Mouse (Mus musculus): ENCODE measurements around the gene Nin. TPM values are rescaled to one million over a fixed set of nuclear protein-coding genes. Genes with fewer than 3 reads are reported as not detected.

Gene Nin
- polyA plus RNA-seq, 1 experiment = 29.6 TPM

- no peak for TF ChIP-seq POLR2A (IDR thresholded peaks at IDR 0.05; ENCODE audit: borderline replicate concordance, low read depth, low read length)
- no peak for TF ChIP-seq CTCF (IDR thresholded peaks at IDR 0.05; ENCODE audit: low read depth, low read length)
- Histone ChIP-seq H3K4me3 (ENCODE audit: insufficient read depth, low read length) (no peak overlapping the region), H3K4me1 (ENCODE audit: control insufficient read depth, insufficient read depth, low read length) (0 out of 2 replicates have a peak, but pooled peaks cover 2% of the 10 kb centered on the region), H3K27ac (ENCODE audit: insufficient read depth, low read depth, low read length) (no peak overlapping the region)
These were observed 13.1 kb upstream of the Nin start for GRCm38 (mm10) chr12:70126626-70127025.

DNA sequence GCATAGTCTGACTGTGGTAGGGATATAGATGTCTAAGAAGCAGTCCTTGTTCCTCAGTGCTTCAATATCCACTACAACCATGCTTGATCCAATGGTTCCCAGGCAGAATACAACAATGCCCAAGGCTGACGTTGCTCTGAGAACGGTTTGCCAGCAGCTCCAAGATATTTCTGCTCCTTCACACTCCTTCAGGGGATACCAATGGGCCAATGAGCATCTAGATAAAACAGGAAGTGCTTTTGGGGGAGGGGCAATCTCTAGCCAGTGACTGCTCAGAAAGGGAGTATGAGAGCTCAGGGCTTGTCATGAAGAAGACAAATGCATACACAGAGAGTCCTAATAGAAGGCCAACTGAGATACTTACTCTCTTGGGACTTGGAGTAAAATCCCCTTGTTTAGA lies 6.0 kb upstream of the Nin start:
- TF ChIP-seq CTCF (IDR thresholded peaks at IDR 0.05; ENCODE audit: low read depth, low read length) (no peak), POLR2A (IDR thresholded peaks at IDR 0.05; ENCODE audit: borderline replicate concordance, low read depth, low read length) (no peak)
- peaks cover 5% of the 10 kb centered on the region for H3K4me1 ChIP-seq (ENCODE audit: control insufficient read depth, insufficient read depth, low read length)
- H3K27ac ChIP-seq (ENCODE audit: insufficient read depth, low read depth, low read length) = no peak overlapping the region
- H3K4me3 ChIP-seq (ENCODE audit: insufficient read depth, low read length) = no peak overlapping the region

DNA sequence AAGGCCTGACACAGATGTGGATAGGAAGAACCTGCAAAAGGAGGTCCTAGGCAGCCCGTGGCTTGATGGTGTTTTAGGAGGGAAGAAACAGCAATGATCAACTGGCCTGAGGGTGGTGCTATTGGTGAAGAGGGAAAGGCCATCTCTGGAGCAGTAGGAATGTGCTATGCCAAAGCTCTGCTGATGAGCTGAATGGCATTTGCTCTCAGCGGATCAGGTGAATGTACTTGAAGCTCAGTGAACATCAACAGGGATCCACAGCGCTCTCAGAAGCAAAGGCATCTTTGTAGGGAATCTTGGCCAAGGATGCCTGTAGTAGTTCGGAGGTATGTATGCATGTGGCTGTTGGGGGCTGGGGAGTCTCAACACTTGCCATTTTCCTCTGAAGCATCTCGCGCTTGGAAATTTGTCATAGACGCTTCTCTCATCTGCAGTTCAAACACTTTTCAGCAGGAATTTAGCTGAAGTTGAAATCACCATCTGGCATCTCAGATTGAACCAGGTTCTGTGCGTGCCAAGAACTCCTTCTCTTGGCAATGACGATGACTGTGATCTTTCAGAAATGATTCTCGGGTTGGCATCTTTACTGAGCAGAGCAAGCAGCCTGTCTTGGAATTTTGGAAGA lies 5.3 kb upstream of the Nin start:
- TF ChIP-seq CTCF (IDR thresholded peaks at IDR 0.05; ENCODE audit: low read depth, low read length) (no peak), POLR2A (IDR thresholded peaks at IDR 0.05; ENCODE audit: borderline replicate concordance, low read depth, low read length) (no peak)
- peaks cover 5% of the 10 kb centered on the region for H3K4me1 ChIP-seq (ENCODE audit: control insufficient read depth, insufficient read depth, low read length)
- H3K27ac ChIP-seq (ENCODE audit: insufficient read depth, low read depth, low read length) = no peak overlapping the region
- H3K4me3 ChIP-seq (ENCODE audit: insufficient read depth, low read length) = no peak overlapping the region

DNA sequence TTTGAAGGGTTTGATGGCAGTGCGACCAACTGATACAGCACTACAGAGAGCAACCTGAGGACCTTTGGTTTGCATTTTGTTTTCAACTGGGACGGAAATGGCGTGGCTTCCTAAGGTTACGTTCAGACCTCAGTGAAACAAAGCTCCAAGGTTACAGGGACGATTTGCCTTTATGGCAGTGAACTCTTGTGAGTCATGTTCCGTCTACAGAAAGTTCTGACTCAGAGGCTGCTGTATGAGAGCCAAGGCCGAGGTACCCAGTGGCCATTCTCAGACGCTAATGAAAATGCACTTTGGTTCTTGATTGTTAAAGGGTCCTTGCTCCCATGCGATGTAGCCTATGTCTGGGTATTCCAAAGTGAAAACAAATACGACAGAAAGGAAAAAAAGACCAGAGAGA lies 3.6 kb upstream of the Nin start:
- TF ChIP-seq POLR2A (IDR thresholded peaks at IDR 0.05; ENCODE audit: borderline replicate concordance, low read depth, low read length) (no peak), CTCF (IDR thresholded peaks at IDR 0.05; ENCODE audit: low read depth, low read length) (no peak)
- Histone ChIP-seq H3K4me1 (ENCODE audit: control insufficient read depth, insufficient read depth, low read length) (peaks cover 7% of the 10 kb centered on the region), H3K27ac (ENCODE audit: insufficient read depth, low read depth, low read length) (no peak overlapping the region)

GRCm38 (mm10) chr12:70112090-70112383 lies 1.5 kb downstream of the Nin start:
- H3K4me1 ChIP-seq (ENCODE audit: control insufficient read depth, insufficient read depth, low read length) = peaks cover 26% of the 10 kb centered on the region
- no peak for TF ChIP-seq CTCF (IDR thresholded peaks at IDR 0.05; ENCODE audit: low read depth, low read length)
- TF ChIP-seq POLR2A (IDR thresholded peaks at IDR 0.05; ENCODE audit: borderline replicate concordance, low read depth, low read length) = no peak
- peak overlapping the region; percentile 81 for H3K4me3 ChIP-seq (ENCODE audit: insufficient read depth, low read length)
- no peak overlapping the region for H3K27ac ChIP-seq (ENCODE audit: insufficient read depth, low read depth, low read length)

More for the DNA sequence above, 3.6 kb upstream of the Nin start:
- H3K4me3 ChIP-seq (ENCODE audit: insufficient read depth, low read length) = no peak overlapping the region

DNA sequence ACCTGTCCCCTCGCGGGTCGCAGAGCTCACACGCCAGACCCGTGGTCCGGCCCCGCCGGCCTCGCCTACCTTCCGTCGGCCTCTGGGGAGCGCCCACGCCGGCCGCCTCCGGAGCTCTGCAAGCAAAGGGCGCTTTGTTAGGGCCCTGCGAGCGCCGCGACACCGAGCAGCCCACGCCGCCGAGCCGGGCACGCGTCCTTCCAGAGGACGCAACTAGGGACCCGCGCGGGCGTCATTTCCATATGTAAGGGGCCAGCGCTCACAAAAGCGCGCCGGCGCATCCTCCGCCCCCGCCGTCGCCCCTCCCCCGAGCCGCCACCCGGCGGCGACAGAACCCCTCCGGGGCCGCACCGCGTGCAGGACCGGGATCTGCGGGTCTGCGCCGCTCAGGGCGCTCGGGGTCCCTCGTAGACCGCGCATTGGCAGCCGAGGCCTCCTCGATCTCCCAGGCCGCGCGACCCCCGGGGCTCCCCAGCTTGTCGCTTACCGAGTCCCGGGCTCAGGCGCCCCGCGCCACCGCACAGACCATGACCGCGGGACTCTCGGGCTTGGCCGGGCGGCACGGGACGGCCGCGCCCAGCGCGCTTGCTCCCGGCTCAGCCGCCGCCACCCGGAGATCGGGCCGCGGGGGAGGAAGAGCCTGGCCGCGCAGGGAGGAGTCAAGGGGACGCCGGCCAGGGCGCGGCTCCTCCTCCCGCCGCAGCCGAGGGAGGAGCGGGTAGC lies 2.0 kb downstream of the Nin start:
- H3K4me3 ChIP-seq (ENCODE audit: insufficient read depth, low read length) = peak overlapping the region; percentile 81
- H3K27ac ChIP-seq (ENCODE audit: insufficient read depth, low read depth, low read length) = peak overlapping the region; percentile 60
- TF ChIP-seq POLR2A (IDR thresholded peaks at IDR 0.05; ENCODE audit: borderline replicate concordance, low read depth, low read length) (0 out of 2 replicates have a peak, but pooled peaks have one; percentile 46), CTCF (IDR thresholded peaks at IDR 0.05; ENCODE audit: low read depth, low read length) (no peak)
- H3K4me1 ChIP-seq (ENCODE audit: control insufficient read depth, insufficient read depth, low read length) = peaks cover 29% of the 10 kb centered on the region

DNA sequence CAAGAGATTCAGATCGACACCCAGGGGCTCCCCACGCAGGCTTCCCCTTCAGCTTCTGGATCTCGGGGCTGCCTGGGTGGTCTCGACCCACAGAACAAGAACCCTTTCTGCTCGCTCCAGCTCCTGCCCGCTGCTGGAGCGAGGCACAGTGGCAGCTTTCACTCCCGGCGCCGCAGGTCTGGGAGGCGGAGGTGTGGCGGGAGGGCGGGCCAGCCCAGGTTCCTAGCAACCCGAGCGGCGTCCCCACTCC lies 2.5 kb downstream of the Nin start:
- H3K4me3 ChIP-seq (ENCODE audit: insufficient read depth, low read length) = peak overlapping the region; percentile 81
- no peak for TF ChIP-seq POLR2A (IDR thresholded peaks at IDR 0.05; ENCODE audit: borderline replicate concordance, low read depth, low read length)
- TF ChIP-seq CTCF (IDR thresholded peaks at IDR 0.05; ENCODE audit: low read depth, low read length) = no peak
- peak overlapping the region; percentile 17; the same call in 1 of the 2 replicates for H3K27ac ChIP-seq (ENCODE audit: insufficient read depth, low read depth, low read length)
- peaks cover 34% of the 10 kb centered on the region for H3K4me1 ChIP-seq (ENCODE audit: control insufficient read depth, insufficient read depth, low read length)

- H3K27ac ChIP-seq (ENCODE audit: insufficient read depth, low read depth, low read length) = no peak overlapping the region
- peak overlapping the region; percentile 81 for H3K4me3 ChIP-seq (ENCODE audit: insufficient read depth, low read length)
- H3K4me1 ChIP-seq (ENCODE audit: control insufficient read depth, insufficient read depth, low read length) = peaks cover 37% of the 10 kb centered on the region
- no peak for TF ChIP-seq CTCF (IDR thresholded peaks at IDR 0.05; ENCODE audit: low read depth, low read length)
- no peak for TF ChIP-seq POLR2A (IDR thresholded peaks at IDR 0.05; ENCODE audit: borderline replicate concordance, low read depth, low read length)
These were observed 3.0 kb downstream of the Nin start for GRCm38 (mm10) chr12:70110375-70111116.

- Histone ChIP-seq H3K27ac (ENCODE audit: insufficient read depth, low read depth, low read length) (no peak overlapping the region), H3K4me3 (ENCODE audit: insufficient read depth, low read length) (peak overlapping the region; percentile 81), H3K4me1 (ENCODE audit: control insufficient read depth, insufficient read depth, low read length) (peaks cover 44% of the 10 kb centered on the region)
- TF ChIP-seq POLR2A (IDR thresholded peaks at IDR 0.05; ENCODE audit: borderline replicate concordance, low read depth, low read length) (no peak), CTCF (IDR thresholded peaks at IDR 0.05; ENCODE audit: low read depth, low read length) (no peak)
These were observed 3.6 kb downstream of the Nin start for GRCm38 (mm10) chr12:70109921-70110320.

- H3K4me1 ChIP-seq (ENCODE audit: control insufficient read depth, insufficient read depth, low read length) = peaks cover 48% of the 10 kb centered on the region
- no peak overlapping the region for H3K4me3 ChIP-seq (ENCODE audit: insufficient read depth, low read length)
- no peak overlapping the region for H3K27ac ChIP-seq (ENCODE audit: insufficient read depth, low read depth, low read length)
- no peak for TF ChIP-seq POLR2A (IDR thresholded peaks at IDR 0.05; ENCODE audit: borderline replicate concordance, low read depth, low read length)
These were observed 5.4 kb downstream of the Nin start for GRCm38 (mm10) chr12:70108104-70108503.

All from bone marrow macrophage, adult 2 months (primary cell).